Mouse (Mus musculus) adrenal gland, postnatal 25 days (tissue): ENCODE results near the gene Gm3727. TPM values are rescaled to one million over a fixed set of nuclear protein-coding genes. Genes with fewer than 3 reads are reported as not detected.
"Not testable (repeated sequence)": the region's sequence is repeated elsewhere in the genome, so short reads cannot be mapped to it uniquely, and the experiment has no call there.

Source experiments
- DNase-seq: peaks from one replicate; pipeline ENCODE4 v3.0.0; 2021; ENCODE audit warnings: mixed read lengths
- long read RNA-seq: library from polyadenylated mRNA; stranded (forward); transcript quantifications from one replicate; pipeline ENCODE4 v2.0.0, GENCODE M21; 2021
- total RNA-seq: library from RNA; stranded (reverse); gene quantifications from 2 replicates; pipeline ENCODE4 v1.2.3, GENCODE M21; 2021

Gene Gm3727
- total RNA-seq = not detected in 2 replicates
- long read RNA-seq = 0 reads

DNA sequence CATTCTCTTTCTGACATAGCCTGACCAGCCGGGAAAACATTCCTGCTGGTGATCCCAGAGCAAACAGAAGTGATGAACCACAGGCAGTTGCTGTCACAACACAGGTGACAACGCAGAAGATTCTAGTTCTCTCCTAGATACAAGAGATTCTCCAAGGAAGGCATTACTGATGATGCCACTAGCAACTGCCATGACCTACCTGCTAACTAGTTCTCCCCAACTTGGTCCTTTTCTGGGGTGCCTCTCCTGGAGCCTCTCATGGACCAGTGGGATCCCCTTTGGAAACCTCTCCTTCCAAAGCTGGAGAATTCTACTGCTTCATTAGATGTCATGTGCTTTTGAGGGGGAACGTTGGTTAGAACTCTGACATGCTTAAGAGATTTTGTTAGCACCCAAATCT is at the start of gene Gm3727:
Gm3727 (minus strand) TSS at position 101 of the 400 bp plus-strand sequence.
- DNase-seq = not testable (repeated sequence)

DNA sequence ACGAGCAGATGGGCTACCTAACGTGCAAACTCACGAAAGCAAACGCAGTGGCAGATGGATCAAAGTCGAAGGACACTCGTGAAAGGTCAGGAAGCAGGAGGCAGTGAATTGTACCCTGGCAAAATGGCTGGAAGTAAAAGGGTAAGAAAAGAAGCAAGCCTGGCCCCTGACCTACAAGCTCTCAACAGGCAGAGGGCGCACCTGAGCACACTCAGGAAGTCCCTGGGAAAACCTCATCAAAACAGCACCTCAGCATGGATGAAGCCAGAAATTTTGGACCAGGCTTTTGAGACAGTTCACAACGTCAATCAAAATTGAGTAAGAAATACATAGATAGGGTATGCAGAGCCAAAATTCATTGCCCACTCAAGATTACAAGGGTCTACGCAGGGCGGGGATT is 21.0 kb downstream of the Gm3727 start:
- not testable (repeated sequence) for DNase-seq

Other genes with a start within 250 kb of the Gm3727 start
- not detected in 2 replicates for gene Gm10406, start 237.3 kb downstream of the Gm3727 start, total RNA-seq
- gene Gm3685, start 219.7 kb downstream of the Gm3727 start, total RNA-seq = not detected in 2 replicates
- 0.79 TPM in 1 of 2 replicates, not detected in the other for gene Gm3696, start 164.1 kb downstream of the Gm3727 start, total RNA-seq
- gene Gm6676, start 139.3 kb downstream of the Gm3727 start, total RNA-seq = not detected in 2 replicates
- gene Gm3512, start 90.2 kb downstream of the Gm3727 start, total RNA-seq = 0.52 and 0.71 TPM in 2 replicates
- not detected in 2 replicates for gene Gm16434, start 70.2 kb downstream of the Gm3727 start, total RNA-seq
- 0.18 TPM in 1 of 2 replicates, not detected in the other for gene Gm3739, start 50.3 kb upstream of the Gm3727 start, total RNA-seq
- gene Gm5797, start 67.7 kb upstream of the Gm3727 start, total RNA-seq = not detected in 2 replicates
- gene Gm8374, start 100.4 kb upstream of the Gm3727 start, total RNA-seq = not detected in 2 replicates
- gene Gm3755, start 186.2 kb upstream of the Gm3727 start, total RNA-seq = not detected in 2 replicates
- gene Gm3752, start 219.0 kb upstream of the Gm3727 start, total RNA-seq = not detected in 2 replicates